Mouse (Mus musculus): ENCODE data around the gene Snf8. TPM values are rescaled to one million over a fixed set of nuclear protein-coding genes. Genes with fewer than 3 reads are reported as not detected.

Gene Snf8
- total and polyA plus RNA-seq, 3 experiments: 70.8 to 199 (median 113) TPM

GRCm38 (mm10) chr11:96044803-96045567, 10.3 kb downstream of the Snf8 start (continued):
- TF ChIP-seq RCOR1 (conservative IDR thresholded peaks at IDR 0.05; ENCODE audit: low read depth, low read length) (no peak), E2F4 (IDR thresholded peaks at IDR 0.05; ENCODE audit: insufficient replicate concordance, low read depth, low read length) (no peak), ETS1 (conservative IDR thresholded peaks at IDR 0.05; ENCODE audit: low read depth, low read length) (peak; percentile 64; the same call in 1 of the 2 replicates), ZMIZ1 (IDR thresholded peaks at IDR 0.05; ENCODE audit: low read depth, low read length) (peak; percentile 56; the same call in 1 of the 2 replicates), USF2 (conservative IDR thresholded peaks at IDR 0.05; ENCODE audit: low read depth, low read length) (no peak), SIN3A (IDR thresholded peaks at IDR 0.05; ENCODE audit: low read length) (no peak), JUND (conservative IDR thresholded peaks at IDR 0.05; ENCODE audit: low read depth, low read length) (peak; percentile 93), POLR2AphosphoS2 (IDR thresholded peaks at IDR 0.05; ENCODE audit: low read depth, low read length) (peak; percentile 44; the same call in 1 of the 2 replicates), MEF2A (IDR thresholded peaks at IDR 0.05; ENCODE audit: borderline replicate concordance, low read depth, low read length) (no peak), GABPA (IDR thresholded peaks at IDR 0.05; ENCODE audit: insufficient replicate concordance, low read depth, low read length) (no peak), ZC3H11A (IDR thresholded peaks at IDR 0.05; ENCODE audit: low read depth, low read length) (no peak), MYC (IDR thresholded peaks at IDR 0.05; ENCODE audit: low read depth, low read length) (no peak), IRF4 (IDR thresholded peaks at IDR 0.05; ENCODE audit: low read depth, low read length) (peak; percentile 95), ELF1 (IDR thresholded peaks at IDR 0.05; ENCODE audit: low read depth, low read length) (no peak; the same call in 1 of the 2 replicates), CHD1 (IDR thresholded peaks at IDR 0.05; ENCODE audit: low read depth, low read length) (no peak), SMC3 (IDR thresholded peaks at IDR 0.05; ENCODE audit: low read depth, low read length) (no peak)

- Histone ChIP-seq H3K27ac (ENCODE audit: insufficient read depth, low read depth) (peak overlapping the region; percentile 50), H3K9me3 (replicated peaks; ENCODE audit: low read length) (no peaks in the 10 kb centered on the region), H3K79me2 (replicated peaks; ENCODE audit: control insufficient read depth, extremely low read depth, insufficient read depth, poor library complexity, severe bottlenecking) (0 out of 2 replicates have a peak, but pooled peaks cover 2% of the 10 kb centered on the region), H3K4me1 (ENCODE audit: control insufficient read depth in 1 of 2, insufficient read depth in 2 of 2) (peaks cover 14 to 73% of the 10 kb centered on the region in 2 experiments), H3K4me3 (replicated peaks in 1 of 3; ENCODE audit: low read depth in 2 of 3, low read length in 2 of 3, poor library complexity in 1 of 3) (no peak overlapping the region), H3K4me2 (ENCODE audit: insufficient read depth, low read depth, poor library complexity, severe bottlenecking) (no peak overlapping the region), H3K36me3 (replicated peaks in 1 of 2; ENCODE audit: control insufficient read depth in 1 of 2, insufficient read depth in 1 of 2, low read length in 1 of 2) (peaks cover 50 to 86% of the 10 kb centered on the region in 2 experiments), H3K27me3 (replicated peaks) (no peaks in the 10 kb centered on the region), H3K9ac (ENCODE audit: insufficient read depth, low read depth) (no peak overlapping the region)
- in situ Hi-C loops (cut with MboI; ENCODE audit: low pct_ligation_motif_present, low pct_unique_long_range_greater_than_20kb, low sequenced_read_pairs): no loop called here
- dilution Hi-C loops (cut with MboI; ENCODE audit: extremely low pct_ligation_motif_present, extremely low pct_unique_long_range_greater_than_20kb, low sequenced_read_pairs): no loop called here
- no peak for DNase-seq (ENCODE audit: extremely low read depth)
- no peak for TF ChIP-seq RAD21 (IDR thresholded peaks at IDR 0.05; ENCODE audit: low read depth, low read length)
- TF ChIP-seq ZNF384 (IDR thresholded peaks at IDR 0.05; ENCODE audit: low read depth, low read length): no peak
- TF ChIP-seq CHD1 (IDR thresholded peaks at IDR 0.05; ENCODE audit: low read depth, low read length): 0 out of 2 replicates have a peak, but pooled peaks have one; percentile 51
- TF ChIP-seq UBTF (IDR thresholded peaks at IDR 0.05; ENCODE audit: low read depth, low read length): no peak
- peak; percentile 52; the same call in 1 of the 2 replicates for TF ChIP-seq BHLHE40 (IDR thresholded peaks at IDR 0.05; ENCODE audit: low read depth, low read length)
- TF ChIP-seq ZC3H11A (IDR thresholded peaks at IDR 0.05; ENCODE audit: low read depth, low read length): no peak
Measured at GRCm38 (mm10) chr11:96046028-96046427, 11.3 kb downstream of the Snf8 start.
